Mouse (Mus musculus) megakaryocyte, embryonic 14.5 days (primary cell): Measurements from ENCODE around the gene Notch1. TPM values are rescaled to one million over a fixed set of nuclear protein-coding genes. Genes with fewer than 3 reads are reported as not detected.

Source experiments
- H3K27me3 ChIP-seq: replicated peaks from 2 replicates; pipeline ENCODE3; 2012; ENCODE audit warnings: inconsistent platforms
- H3K36me3 ChIP-seq: replicated peaks from 2 replicates; pipeline ENCODE3; 2012; ENCODE audit warnings: low read length, inconsistent platforms, mixed read lengths
- H3K4me1 ChIP-seq: 2 replicates; pipeline ENCODE4 v1.6.1; 2012; ENCODE audit warnings: inconsistent platforms
- H3K4me3 ChIP-seq: replicated peaks from 2 replicates; pipeline ENCODE3; 2012; ENCODE audit warnings: moderate library complexity, mild to moderate bottlenecking, inconsistent platforms
- H3K9me3 ChIP-seq: 2 replicates; pipeline ENCODE4 v1.6.1; 2012; ENCODE audit warnings: inconsistent platforms
- FLI1 ChIP-seq: IDR thresholded peaks from 2 replicates; pipeline ENCODE4 v1.6.1; 2012; ENCODE audit warnings: low read length, inconsistent platforms, mixed read lengths
- GATA1 ChIP-seq: IDR thresholded peaks from 3 replicates; pipeline ENCODE4 v1.6.1; 2012; ENCODE audit warnings: mixed read lengths, low read length, inconsistent platforms, borderline replicate concordance
- polyA plus RNA-seq: library from polyadenylated mRNA; stranded (reverse); fragments of >175 nt; gene quantifications from 2 replicates; pipeline ENCODE4 v1.2.3, GENCODE M21; 2012; ENCODE audit warnings: low replicate concordance; ENCODE audit not compliant: insufficient read depth

The Notch1 gene
- polyA plus RNA-seq, 1 experiment, result 4.2 TPM

DNA sequence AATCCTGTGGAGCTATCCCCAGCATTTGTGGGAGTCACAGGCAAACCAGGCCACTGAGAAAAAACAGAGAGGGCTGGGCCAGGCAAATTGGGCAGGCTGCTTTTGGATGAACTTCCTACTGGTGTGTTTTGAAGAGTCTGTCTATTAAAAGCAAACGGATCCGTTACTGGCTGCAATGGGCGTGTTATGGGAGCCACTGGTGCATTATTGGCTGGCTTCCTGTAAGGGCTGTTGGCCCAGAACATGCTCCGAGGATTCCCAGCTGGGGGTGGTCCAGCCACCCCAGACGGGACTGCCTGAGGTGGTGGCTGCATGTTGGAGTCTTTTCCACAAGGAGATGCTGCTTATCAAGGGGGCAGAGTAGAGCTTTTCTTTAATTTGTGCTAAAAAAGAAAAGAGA is 74.8 kb downstream of the Notch1 start:
- TF ChIP-seq FLI1 (no peak), GATA1 (no peak)
- no peaks in the 10 kb centered on the region for H3K27me3 ChIP-seq
- H3K36me3 ChIP-seq, result peaks cover 62% of the 10 kb centered on the region
- H3K9me3 ChIP-seq, result no peaks in the 10 kb centered on the region
- no peak overlapping the region for H3K4me3 ChIP-seq
- peaks cover 57% of the 10 kb centered on the region for H3K4me1 ChIP-seq

DNA sequence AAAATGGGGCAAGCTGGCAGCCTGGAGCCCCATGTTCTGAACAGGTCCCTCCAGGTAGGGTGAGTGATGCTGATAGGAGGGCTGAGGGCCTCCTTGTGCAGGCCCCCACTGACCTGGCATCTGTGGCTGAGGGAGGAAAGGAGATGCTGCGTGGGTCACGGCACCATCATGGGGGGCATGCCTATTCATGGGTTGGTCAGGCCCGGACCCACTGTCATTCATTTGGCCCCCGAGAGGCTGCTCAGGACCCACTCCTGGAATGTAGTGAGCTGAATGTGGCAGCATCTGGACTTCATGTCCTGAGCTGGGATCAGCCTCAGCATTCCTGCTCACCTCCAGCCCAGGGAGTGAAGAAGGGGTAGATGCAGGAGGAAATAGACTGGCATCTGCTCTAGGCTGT is 75.2 kb downstream of the Notch1 start:
- Histone ChIP-seq H3K9me3 (no peaks in the 10 kb centered on the region), H3K27me3 (no peaks in the 10 kb centered on the region), H3K36me3 (peaks cover 64% of the 10 kb centered on the region), H3K4me1 (peaks cover 54% of the 10 kb centered on the region), H3K4me3 (no peak overlapping the region)
- TF ChIP-seq GATA1, result no peak

DNA sequence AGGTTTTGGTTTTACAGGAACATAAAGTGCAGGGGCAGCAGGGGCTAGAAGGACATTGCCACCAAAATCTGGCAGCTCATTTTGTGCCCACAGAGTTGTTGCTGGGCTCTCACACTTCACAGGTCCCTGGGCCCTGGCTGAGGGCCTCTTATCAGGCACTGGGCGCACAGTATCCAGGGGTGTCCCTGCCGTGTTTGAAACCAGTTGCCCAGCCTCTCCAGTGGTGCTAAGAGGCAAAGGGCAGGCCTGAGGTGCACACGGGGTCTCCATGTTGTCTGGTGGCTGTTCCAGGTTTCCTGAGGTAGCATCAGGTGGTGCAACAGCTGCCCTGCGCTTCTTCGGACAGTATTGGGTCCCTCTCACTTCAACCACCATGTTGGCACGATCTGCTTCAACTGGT is 76.8 kb downstream of the Notch1 start:
- H3K36me3 ChIP-seq, result peaks cover 79% of the 10 kb centered on the region

DNA sequence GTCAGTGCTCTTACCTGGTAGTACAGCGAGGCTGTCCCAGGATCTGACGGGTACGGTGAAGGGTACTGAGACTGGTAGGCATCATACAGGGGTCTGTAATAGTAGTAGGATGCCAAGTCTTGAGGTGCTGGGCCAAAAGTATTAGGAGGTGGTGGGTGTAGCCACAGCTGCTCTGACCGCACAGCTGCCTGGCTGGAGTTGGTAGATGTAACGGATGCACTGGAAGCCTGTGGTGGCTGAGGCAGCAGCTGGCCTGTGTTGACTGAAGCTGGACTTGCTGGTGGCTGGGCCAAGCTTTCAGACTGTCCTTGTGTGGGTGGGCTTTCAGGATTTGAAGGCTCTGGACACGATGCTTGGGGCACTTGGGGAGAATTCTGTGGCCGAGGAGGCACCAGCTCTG is 78.1 kb downstream of the Notch1 start:
- H3K27me3 ChIP-seq, result no peaks in the 10 kb centered on the region
- TF ChIP-seq GATA1, result no peak
- TF ChIP-seq FLI1, result no peak
- H3K4me1 ChIP-seq, result peaks cover 54% of the 10 kb centered on the region
- H3K9me3 ChIP-seq, result no peaks in the 10 kb centered on the region
- peaks cover 92% of the 10 kb centered on the region for H3K36me3 ChIP-seq
- H3K4me3 ChIP-seq, result no peak overlapping the region

More for the DNA sequence above, 76.8 kb downstream of the Notch1 start:
- Histone ChIP-seq H3K27me3 (no peaks in the 10 kb centered on the region), H3K9me3 (no peaks in the 10 kb centered on the region), H3K4me1 (peaks cover 66% of the 10 kb centered on the region), H3K4me3 (no peak overlapping the region)
- no peak for TF ChIP-seq GATA1

DNA sequence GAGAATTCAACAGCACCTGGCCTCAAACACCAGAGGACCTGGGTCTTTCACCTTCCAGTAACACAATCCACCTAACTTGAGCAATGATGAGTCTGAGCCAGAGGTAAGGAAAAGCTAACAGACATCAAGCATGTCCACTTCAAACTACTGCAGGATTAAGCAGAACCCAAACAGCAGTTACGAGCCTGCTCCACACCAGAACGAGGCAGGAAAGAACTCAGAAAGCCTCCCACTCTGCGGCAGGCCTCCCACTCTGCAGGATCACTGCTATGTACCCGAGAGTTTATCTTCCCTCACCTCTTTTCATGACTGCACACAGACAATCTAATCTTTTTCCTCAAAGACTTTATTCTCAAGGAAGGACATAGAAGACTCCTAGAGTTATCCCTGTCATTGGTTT is 79.2 kb downstream of the Notch1 start:
- Histone ChIP-seq H3K27me3 (no peaks in the 10 kb centered on the region), H3K9me3 (no peaks in the 10 kb centered on the region), H3K4me1 (peaks cover 48% of the 10 kb centered on the region), H3K4me3 (no peak overlapping the region), H3K36me3 (peaks cover 96% of the 10 kb centered on the region)
- TF ChIP-seq GATA1 (no peak), FLI1 (no peak)

DNA sequence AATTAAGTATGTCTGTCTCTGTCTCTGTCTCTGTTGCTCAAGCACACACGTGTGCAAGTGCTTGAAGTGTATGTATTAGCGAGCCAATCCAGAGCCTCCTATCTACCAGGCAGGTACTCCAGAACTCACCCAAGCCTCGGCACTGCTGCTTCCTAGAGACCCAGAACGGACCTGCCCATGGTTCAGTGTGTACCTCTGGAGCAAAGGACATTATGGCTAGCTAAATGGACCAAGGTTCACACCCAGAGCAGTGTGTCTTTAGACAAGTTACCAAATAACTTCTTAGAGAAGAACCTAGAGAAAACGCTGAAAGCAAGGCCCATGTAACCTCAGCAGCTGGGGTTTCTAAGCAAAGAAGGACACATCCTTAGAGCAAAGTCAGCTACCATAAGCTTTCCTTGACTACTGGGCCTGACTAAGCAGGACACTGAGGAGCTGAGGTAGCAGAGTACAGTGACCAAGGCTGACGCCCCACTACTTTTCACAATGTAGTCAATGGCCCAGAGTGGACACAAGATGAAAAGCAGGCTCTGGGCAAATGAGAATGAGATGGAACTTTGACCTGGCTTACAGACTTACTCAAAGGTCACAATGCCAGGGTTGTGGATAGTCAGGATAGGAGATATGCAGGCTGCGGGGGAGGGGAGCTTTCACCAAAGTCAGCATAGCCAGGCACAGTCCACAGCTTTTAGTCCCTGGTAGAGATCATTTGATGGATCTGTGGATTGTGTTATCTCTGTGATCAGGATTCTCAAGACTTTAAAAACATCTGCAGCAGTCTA is 81.5 kb downstream of the Notch1 start:
- Histone ChIP-seq H3K9me3 (no peaks in the 10 kb centered on the region), H3K4me3 (no peak overlapping the region), H3K27me3 (no peaks in the 10 kb centered on the region), H3K4me1 (peaks cover 44% of the 10 kb centered on the region), H3K36me3 (peaks cover 96% of the 10 kb centered on the region)
- TF ChIP-seq GATA1 (no peak), FLI1 (no peak)

DNA sequence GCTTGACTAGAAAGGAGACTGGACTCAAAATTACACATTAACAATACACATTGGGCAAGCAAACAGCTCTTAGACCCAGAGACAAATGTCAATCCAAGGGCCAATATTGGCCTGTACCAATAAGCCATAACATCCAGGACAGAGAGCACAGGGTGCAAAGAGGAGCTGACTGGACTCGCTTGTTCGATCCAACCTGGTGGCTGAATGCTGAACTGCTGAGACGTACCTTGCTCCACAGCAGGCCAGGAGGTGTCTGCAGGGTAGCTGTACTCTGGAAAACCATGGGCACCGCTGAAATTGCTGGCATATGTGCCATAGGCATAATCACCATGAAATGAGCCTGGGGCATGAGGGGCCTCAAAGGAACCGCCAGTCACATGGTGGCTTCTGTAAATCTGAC is 86.6 kb downstream of the Notch1 start:
- Histone ChIP-seq H3K9me3 (no peaks in the 10 kb centered on the region), H3K4me1 (peaks cover 20% of the 10 kb centered on the region), H3K36me3 (peaks cover 98% of the 10 kb centered on the region), H3K4me3 (no peak overlapping the region), H3K27me3 (no peaks in the 10 kb centered on the region)
- TF ChIP-seq GATA1, result no peak
- TF ChIP-seq FLI1, result no peak

DNA sequence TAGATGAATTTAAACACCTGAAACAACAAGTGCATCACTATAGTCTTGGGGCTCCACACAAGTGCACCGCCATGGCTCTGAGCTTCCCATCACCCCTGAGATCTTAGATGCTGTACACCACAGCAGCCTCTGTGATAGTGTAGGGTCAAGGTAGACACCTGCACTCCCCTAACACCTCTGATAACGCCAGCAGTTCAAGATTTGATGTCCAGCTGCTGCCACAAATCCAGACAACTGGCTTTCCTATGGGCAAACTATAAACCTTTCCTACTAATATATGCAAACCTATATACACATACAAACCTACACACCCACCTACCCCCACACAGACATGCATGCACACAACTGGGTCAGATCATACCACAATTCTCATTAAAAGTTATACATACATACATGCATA is 91.9 kb downstream of the Notch1 start:
- no peak overlapping the region for H3K4me3 ChIP-seq
- peaks cover 9% of the 10 kb centered on the region for H3K4me1 ChIP-seq
- no peak for TF ChIP-seq GATA1
- TF ChIP-seq FLI1, result no peak
- no peaks in the 10 kb centered on the region for H3K27me3 ChIP-seq
- no peaks in the 10 kb centered on the region for H3K9me3 ChIP-seq
- peaks cover 99% of the 10 kb centered on the region for H3K36me3 ChIP-seq

DNA sequence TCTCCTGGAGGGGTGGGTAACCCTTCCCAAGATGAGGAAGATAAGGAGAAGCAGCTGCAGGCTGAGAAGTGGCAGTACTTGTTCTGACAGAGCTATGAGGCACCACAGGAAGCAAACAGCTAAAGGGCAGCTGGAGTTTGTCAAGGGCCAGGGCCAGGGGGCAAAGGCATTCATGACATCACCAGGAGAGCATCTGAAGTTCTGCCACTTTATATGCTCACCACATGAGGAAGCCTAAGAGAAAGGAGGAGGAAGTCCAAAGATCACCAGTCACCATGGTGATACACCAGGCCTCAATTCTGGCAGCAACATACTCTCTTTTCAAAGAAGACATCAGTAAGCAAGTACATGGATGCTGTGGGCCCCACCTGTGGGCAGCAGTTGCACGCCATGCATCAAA is 93.4 kb downstream of the Notch1 start:
- H3K9me3 ChIP-seq, result no peaks in the 10 kb centered on the region
- H3K4me3 ChIP-seq, result no peak overlapping the region
- H3K27me3 ChIP-seq, result no peaks in the 10 kb centered on the region
- H3K4me1 ChIP-seq, result peaks cover 2% of the 10 kb centered on the region; the same call in 1 of the 2 replicates
- H3K36me3 ChIP-seq, result peaks cover 99% of the 10 kb centered on the region
- TF ChIP-seq FLI1 (no peak), GATA1 (no peak)

DNA sequence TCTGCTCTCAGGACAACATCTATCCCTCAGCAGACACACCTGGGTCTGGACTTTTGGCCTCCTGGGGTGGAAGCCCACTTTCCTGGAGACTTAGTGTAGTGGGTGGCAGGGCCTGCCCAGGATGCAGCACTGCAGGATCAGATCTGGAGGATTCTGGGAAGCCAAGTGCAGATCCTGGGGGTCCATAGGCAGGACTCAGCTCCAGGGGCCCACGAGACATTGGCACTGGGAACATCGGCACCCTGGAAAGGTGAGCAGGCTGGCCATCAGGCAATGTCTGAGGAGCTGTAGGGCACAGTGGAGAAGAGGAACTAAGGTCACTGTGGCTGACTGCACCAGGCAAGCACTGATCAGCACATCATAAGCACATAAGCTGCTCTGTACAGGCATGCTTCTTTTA is 94.5 kb downstream of the Notch1 start:
- no peak for TF ChIP-seq GATA1
- no peak for TF ChIP-seq FLI1
- H3K4me3 ChIP-seq, result no peak overlapping the region
- H3K27me3 ChIP-seq, result no peaks in the 10 kb centered on the region
- H3K36me3 ChIP-seq, result peaks cover 100% of the 10 kb centered on the region
- H3K4me1 ChIP-seq, result peaks cover 2% of the 10 kb centered on the region; the same call in 1 of the 2 replicates
- no peaks in the 10 kb centered on the region for H3K9me3 ChIP-seq
